Mouse (Mus musculus): Measurements from ENCODE around the gene Bicdl2.

The Bicdl2 gene

GRCm38 (mm10) chr17:23660117-23660875 lies at the start of gene Bicdl2:
TSS of gene Bicdl2 (plus strand) at chr17:23660506.
- peak; percentile 55 for DNase-seq (ENCODE audit: low spot score)

GRCm38 (mm10) chr17:23617087-23617486 lies 43.2 kb upstream of the Bicdl2 start:
- DNase-seq (ENCODE audit: low spot score): peak; percentile 91

GRCm38 (mm10) chr17:23620351-23620750 lies 40.0 kb upstream of the Bicdl2 start:
- DNase-seq (ENCODE audit: low spot score): peak; percentile 92

GRCm38 (mm10) chr17:23627813-23628212 lies 32.5 kb upstream of the Bicdl2 start:
- no peak for DNase-seq (ENCODE audit: low spot score)

- DNase-seq (ENCODE audit: low spot score): peak; percentile 90
Measured at GRCm38 (mm10) chr17:23630195-23631020, 29.9 kb upstream of the Bicdl2 start.

GRCm38 (mm10) chr17:23631241-23631640 lies 29.1 kb upstream of the Bicdl2 start:
- DNase-seq (ENCODE audit: low spot score): no peak

- DNase-seq (ENCODE audit: low spot score): no peak
Measured at GRCm38 (mm10) chr17:23644613-23645495, 15.5 kb upstream of the Bicdl2 start, which contains the start of gene Mmp25. TSS of gene Mmp25 (minus strand) at chr17:23645277.

GRCm38 (mm10) chr17:23645894-23646293 lies 14.4 kb upstream of the Bicdl2 start:
- no peak for DNase-seq (ENCODE audit: low spot score)

GRCm38 (mm10) chr17:23651363-23651762 lies 8.9 kb upstream of the Bicdl2 start:
- no peak for DNase-seq (ENCODE audit: low spot score)

GRCm38 (mm10) chr17:23653324-23653723 lies 7.0 kb upstream of the Bicdl2 start:
- DNase-seq (ENCODE audit: low spot score): no peak

- no peak for DNase-seq (ENCODE audit: low spot score)
Measured at GRCm38 (mm10) chr17:23654001-23654400, 6.3 kb upstream of the Bicdl2 start.

- DNase-seq (ENCODE audit: low spot score): no peak
Measured at GRCm38 (mm10) chr17:23654410-23654809, 5.9 kb upstream of the Bicdl2 start.

GRCm38 (mm10) chr17:23658450-23658849 lies 1.9 kb upstream of the Bicdl2 start:
- no peak for DNase-seq (ENCODE audit: low spot score)

GRCm38 (mm10) chr17:23660876-23661200 lies 532 bp downstream of the Bicdl2 start:
- DNase-seq (ENCODE audit: low spot score): no peak

GRCm38 (mm10) chr17:23661526-23661925 lies 1.2 kb downstream of the Bicdl2 start:
- DNase-seq (ENCODE audit: low spot score): no peak

- DNase-seq (ENCODE audit: low spot score): peak; percentile 37
Measured at GRCm38 (mm10) chr17:23664556-23665021, 4.3 kb downstream of the Bicdl2 start.

- DNase-seq (ENCODE audit: low spot score): no peak
Measured at GRCm38 (mm10) chr17:23665511-23665910, 5.2 kb downstream of the Bicdl2 start.

- no peak for DNase-seq (ENCODE audit: low spot score)
Measured at GRCm38 (mm10) chr17:23670516-23671074, 10.3 kb downstream of the Bicdl2 start.

GRCm38 (mm10) chr17:23671519-23671918 lies 11.2 kb downstream of the Bicdl2 start:
- DNase-seq (ENCODE audit: low spot score): no peak

GRCm38 (mm10) chr17:23672761-23673160 lies 12.5 kb downstream of the Bicdl2 start:
- no peak for DNase-seq (ENCODE audit: low spot score)

- DNase-seq (ENCODE audit: low spot score): peak; percentile 92
Measured at GRCm38 (mm10) chr17:23673424-23674073, 13.2 kb downstream of the Bicdl2 start, which contains the start of the genes Hcfc1r1 and Thoc6. TSS of gene Hcfc1r1 (plus strand) at chr17:23673596. TSS of gene Thoc6 (minus strand) at chr17:23673882.
